Mouse (Mus musculus) kidney, adult 2 months (tissue): ENCODE measurements around the gene Bnc1.

ENCODE experiments used
- CTCF ChIP-seq: fragments of 200-500 bp; conservative IDR thresholded peaks from 2 replicates; pipeline ENCODE4 v1.5.1; 2011; ENCODE audit warnings: low read depth, mild to moderate bottlenecking, control low read depth, low read length, moderate library complexity, mixed read lengths; ENCODE audit not compliant: insufficient read depth, insufficient read length
- POLR2A ChIP-seq: fragments of 200-500 bp; IDR thresholded peaks from one replicate; pipeline ENCODE4 v1.6.1; 2011; ENCODE audit warnings: low read depth, low read length, control low read depth

DNA sequence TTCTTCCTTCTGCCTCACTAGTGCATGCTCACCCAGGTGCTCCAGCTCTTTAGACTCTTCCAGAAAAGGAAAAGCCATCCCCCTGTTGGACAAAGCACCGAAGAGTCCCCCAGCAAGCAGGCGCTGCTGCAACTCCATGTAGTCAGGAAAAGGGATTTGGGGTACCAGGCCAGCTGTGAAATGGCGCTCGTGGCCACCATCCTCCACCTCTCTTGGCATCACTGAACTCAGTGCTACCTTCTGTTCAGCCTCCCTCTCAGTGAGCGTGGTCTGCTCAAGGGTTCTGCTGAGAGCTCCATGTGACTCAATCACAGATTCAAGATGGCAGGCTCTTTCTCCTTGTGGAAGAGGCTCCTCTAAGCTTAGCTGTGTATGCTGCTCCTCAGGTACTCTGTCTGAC is 18.8 kb downstream of the Bnc1 start:
- TF ChIP-seq CTCF (no peak), POLR2A (no peak)
